Mouse (Mus musculus) heart, adult 2 months (tissue): ENCODE measurements around the gene Xrra1.
"Not testable (repeated sequence)": the region's sequence is repeated elsewhere in the genome, so short reads cannot be mapped to it uniquely, and the experiment has no call there.

Experiments used
- CTCF ChIP-seq: fragments of 200-600 bp; IDR thresholded peaks from 2 replicates; pipeline ENCODE4 v1.8.1; 2022; ENCODE audit warnings: antibody characterized with exemption, mild to moderate bottlenecking, moderate library complexity
- POLR2A ChIP-seq: fragments of 200-500 bp; IDR thresholded peaks from 2 replicates; pipeline ENCODE4 v1.6.1; 2011; ENCODE audit warnings: mild to moderate bottlenecking, low read depth, low read length, control low read depth; ENCODE audit not compliant: insufficient read depth

- TF ChIP-seq CTCF, POLR2A: not testable (repeated sequence)
Measured at GRCm38 (mm10) chr7:99818181-99818725, 40.7 kb upstream of the Xrra1 start.
